Mouse (Mus musculus) liver, embryonic 12.5 days (tissue): ENCODE results near the gene Obsl1. TPM values are rescaled to one million over a fixed set of nuclear protein-coding genes. Genes with fewer than 3 reads are reported as not detected.

ENCODE experiments used
- ATAC-seq: fragments of 200-750 bp; cut with Nextera tagmentation; 2 replicates; pipeline ENCODE4 v1.8.0; 2017; ENCODE audit warnings: moderate number of reproducible peaks, mild to moderate bottlenecking, moderate library complexity
- H3K27ac ChIP-seq: fragments of 300-500 bp; sonication (generic); 2 replicates; pipeline ENCODE4 v1.5.1; 2016; ENCODE audit warnings: mild to moderate bottlenecking
- H3K27me3 ChIP-seq: fragments of 300-500 bp; sonication (generic); replicated peaks from 2 replicates; pipeline ENCODE4 v1.6.1; 2016; ENCODE audit warnings: mild to moderate bottlenecking, moderate library complexity
- H3K36me3 ChIP-seq: fragments of 300-500 bp; sonication (generic); 2 replicates; pipeline ENCODE4 v1.6.1; 2016; ENCODE audit warnings: mild to moderate bottlenecking, moderate library complexity
- H3K4me1 ChIP-seq: fragments of 300-500 bp; sonication (generic); 2 replicates; pipeline ENCODE4 v1.6.1; 2016
- H3K4me2 ChIP-seq: fragments of 300-500 bp; sonication (generic); 2 replicates; pipeline ENCODE4 v1.6.1; 2016; ENCODE audit warnings: mild to moderate bottlenecking, moderate library complexity
- H3K4me3 ChIP-seq: fragments of 300-500 bp; sonication (generic); 2 replicates; pipeline ENCODE4 v1.5.1; 2016; ENCODE audit warnings: mild to moderate bottlenecking, moderate library complexity
- H3K9ac ChIP-seq: fragments of 300-500 bp; sonication (generic); 2 replicates; pipeline ENCODE4 v1.6.1; 2016; ENCODE audit warnings: mild to moderate bottlenecking, moderate library complexity
- H3K9me3 ChIP-seq: fragments of 300-500 bp; sonication (generic); replicated peaks from 2 replicates; pipeline ENCODE4 v1.6.1; 2016; ENCODE audit warnings: mild to moderate bottlenecking, moderate library complexity
- WGBS: fragments of 180-500 bp; shearing (Covaris S2); methylation state at CpG from one replicate; pipeline ENCODE4 v1.1.7; 2016; ENCODE audit not compliant: insufficient replicate concordance; 5-methylcytosine and 5-hydroxymethylcytosine counted together
- polyA plus RNA-seq: library from polyadenylated mRNA; unstranded; fragments of >200 nt; fragmentation: Nextera tagmentation; extraction: Ambion mirVana; gene quantifications from 2 replicates; pipeline ENCODE4 v1.2.1, GENCODE M21; 2016

The Obsl1 gene
- polyA plus RNA-seq, 1 experiment from 2014 or later: 27.9 TPM

DNA sequence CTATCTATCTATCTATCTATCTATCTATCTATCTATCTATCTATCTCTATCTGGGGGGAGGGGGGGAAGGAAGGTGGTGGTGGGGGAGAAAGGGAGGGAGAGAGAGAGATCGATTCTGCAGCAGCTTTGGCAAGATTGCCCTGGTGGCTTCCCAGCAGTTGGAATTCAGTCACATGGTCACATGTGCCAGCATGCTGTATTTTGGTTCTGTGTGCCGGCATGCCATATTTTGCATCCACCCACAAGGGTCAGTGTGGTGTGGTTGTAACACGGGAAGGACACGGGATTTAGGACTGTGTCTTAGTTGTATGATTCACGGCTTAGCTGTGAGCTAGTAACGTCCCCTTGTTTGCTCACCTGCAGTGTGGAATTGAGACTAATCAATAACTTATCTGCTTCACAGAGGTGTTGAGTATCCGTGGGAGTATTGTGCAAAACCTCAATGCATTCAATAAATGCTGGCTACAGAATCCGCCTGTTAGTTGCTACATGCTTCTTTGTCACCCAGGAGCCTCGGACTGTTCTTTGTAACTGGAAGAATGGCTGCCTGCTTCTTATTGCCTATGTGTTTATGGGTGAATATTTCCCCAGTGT is 32.4 kb upstream of the Obsl1 start:
- H3K27ac ChIP-seq: no peak overlapping the region
- H3K9ac ChIP-seq: no peak overlapping the region
- 63% methylated on average over 9 of the region's 9 CpGs for WGBS
- no peak overlapping the region for H3K4me2 ChIP-seq
- no peak for ATAC-seq
- no peaks in the 10 kb centered on the region for H3K27me3 ChIP-seq
- no peaks in the 10 kb centered on the region for H3K9me3 ChIP-seq
- H3K4me1 ChIP-seq: no peaks in the 10 kb centered on the region
- H3K4me3 ChIP-seq: no peak overlapping the region
- peaks cover 26% of the 10 kb centered on the region for H3K36me3 ChIP-seq

GRCm38 (mm10) chr1:75537587-75537986 is 31.3 kb upstream of the Obsl1 start:
- 64% methylated on average over 2 of the region's 2 CpGs for WGBS
- no peaks in the 10 kb centered on the region for H3K27me3 ChIP-seq
- no peak overlapping the region for H3K27ac ChIP-seq
- no peak overlapping the region for H3K4me3 ChIP-seq
- no peak for ATAC-seq
- H3K36me3 ChIP-seq: peaks cover 34% of the 10 kb centered on the region
- H3K9me3 ChIP-seq: no peaks in the 10 kb centered on the region
- H3K4me2 ChIP-seq: no peak overlapping the region
- H3K9ac ChIP-seq: no peak overlapping the region
- H3K4me1 ChIP-seq: no peaks in the 10 kb centered on the region

DNA sequence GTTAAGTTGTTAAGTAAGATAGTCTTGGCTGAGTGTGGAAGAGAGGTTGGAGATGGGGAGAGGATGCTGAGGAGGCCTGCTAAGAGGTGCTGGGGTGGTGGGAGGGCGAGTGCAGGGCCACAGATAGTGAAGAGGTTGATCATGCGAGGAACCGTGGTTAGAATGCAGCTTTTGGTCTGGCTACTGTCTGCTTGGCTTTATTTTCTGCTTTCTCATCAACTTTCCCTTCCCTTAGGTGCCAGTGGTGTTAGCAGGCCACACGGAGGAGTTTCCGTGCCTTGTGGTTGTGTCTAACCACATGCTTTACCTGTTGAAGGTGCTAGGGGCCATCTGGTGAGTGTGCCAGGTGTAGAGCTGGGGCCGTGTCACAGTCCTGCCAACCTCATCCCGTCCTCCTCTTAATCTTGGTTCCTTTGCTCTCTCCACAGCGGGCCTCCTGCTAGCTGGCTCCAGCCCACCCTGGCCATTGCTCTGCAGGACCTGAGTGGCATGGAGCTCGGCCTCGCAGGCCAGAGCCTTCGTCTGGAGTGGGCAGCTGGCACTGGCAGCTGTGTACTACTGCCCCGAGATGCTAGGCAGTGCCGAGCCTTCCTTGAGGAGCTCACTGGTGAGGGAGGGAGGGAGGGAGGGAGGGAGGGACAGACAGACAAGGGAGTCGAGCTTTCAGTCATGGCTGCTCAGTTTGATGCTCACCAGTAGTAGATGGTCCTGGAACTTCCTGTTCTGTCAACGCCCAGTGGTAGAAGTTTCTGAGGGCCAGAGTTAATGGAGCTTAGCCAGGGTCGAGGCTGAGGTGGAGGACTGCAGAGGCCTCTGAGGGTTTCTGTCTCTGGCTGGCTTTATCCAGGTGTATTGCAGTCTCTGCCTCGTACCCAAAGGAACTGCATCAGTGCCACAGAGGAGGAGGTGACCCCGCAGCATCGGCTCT is 27.3 kb upstream of the Obsl1 start:
- Histone ChIP-seq H3K4me1 (no peaks in the 10 kb centered on the region), H3K9ac (no peak overlapping the region), H3K36me3 (peaks cover 48% of the 10 kb centered on the region), H3K9me3 (no peaks in the 10 kb centered on the region), H3K4me3 (no peak overlapping the region), H3K27ac (no peak overlapping the region), H3K27me3 (no peaks in the 10 kb centered on the region), H3K4me2 (no peak overlapping the region)
- no peak for ATAC-seq
- WGBS: 75% methylated on average over 19 of the region's 19 CpGs

GRCm38 (mm10) chr1:75532280-75533172 is 26.3 kb upstream of the Obsl1 start:
- peaks cover 55% of the 10 kb centered on the region for H3K36me3 ChIP-seq
- H3K4me1 ChIP-seq: no peaks in the 10 kb centered on the region
- no peak overlapping the region for H3K9ac ChIP-seq
- no peaks in the 10 kb centered on the region for H3K9me3 ChIP-seq
- 72% methylated on average over 19 of the region's 19 CpGs for WGBS
- no peak overlapping the region for H3K27ac ChIP-seq
- no peak overlapping the region for H3K4me2 ChIP-seq
- no peaks in the 10 kb centered on the region for H3K27me3 ChIP-seq
- no peak overlapping the region for H3K4me3 ChIP-seq
- no peak for ATAC-seq

DNA sequence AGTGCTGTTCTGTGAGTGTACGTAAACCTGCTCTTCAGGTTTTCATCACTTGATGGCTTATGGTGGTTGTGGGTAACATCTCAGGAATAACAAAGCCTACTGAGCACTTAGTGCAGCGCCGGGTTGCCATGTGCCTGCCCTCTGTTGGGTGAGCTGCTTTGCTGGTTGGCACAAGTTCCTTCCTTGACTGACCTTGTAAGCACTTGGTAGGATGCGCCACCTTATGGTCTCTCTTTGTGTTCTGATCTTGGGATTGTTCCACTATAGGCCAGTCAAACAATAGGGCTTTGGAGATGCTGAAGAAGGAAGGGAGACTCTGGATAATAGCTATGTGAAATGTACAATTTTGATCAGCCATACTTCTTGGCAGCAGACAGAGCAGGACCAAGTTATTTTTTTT is 24.3 kb upstream of the Obsl1 start:
- no peak overlapping the region for H3K9ac ChIP-seq
- peaks cover 60% of the 10 kb centered on the region for H3K36me3 ChIP-seq
- WGBS: 76% methylated on average over 4 of the region's 4 CpGs
- no peaks in the 10 kb centered on the region for H3K4me1 ChIP-seq
- no peak overlapping the region for H3K4me3 ChIP-seq
- no peak overlapping the region for H3K4me2 ChIP-seq
- no peak overlapping the region for H3K27ac ChIP-seq
- no peaks in the 10 kb centered on the region for H3K27me3 ChIP-seq
- no peaks in the 10 kb centered on the region for H3K9me3 ChIP-seq
- ATAC-seq: no peak

GRCm38 (mm10) chr1:75524679-75525078 is 18.4 kb upstream of the Obsl1 start:
- Histone ChIP-seq H3K4me3 (no peak overlapping the region), H3K9ac (no peak overlapping the region), H3K9me3 (no peaks in the 10 kb centered on the region), H3K36me3 (peaks cover 33% of the 10 kb centered on the region), H3K4me1 (peaks cover 20% of the 10 kb centered on the region), H3K4me2 (no peak overlapping the region), H3K27me3 (no peaks in the 10 kb centered on the region), H3K27ac (no peak overlapping the region)
- WGBS: 68% methylated on average over 7 of the region's 7 CpGs
- no peak for ATAC-seq

DNA sequence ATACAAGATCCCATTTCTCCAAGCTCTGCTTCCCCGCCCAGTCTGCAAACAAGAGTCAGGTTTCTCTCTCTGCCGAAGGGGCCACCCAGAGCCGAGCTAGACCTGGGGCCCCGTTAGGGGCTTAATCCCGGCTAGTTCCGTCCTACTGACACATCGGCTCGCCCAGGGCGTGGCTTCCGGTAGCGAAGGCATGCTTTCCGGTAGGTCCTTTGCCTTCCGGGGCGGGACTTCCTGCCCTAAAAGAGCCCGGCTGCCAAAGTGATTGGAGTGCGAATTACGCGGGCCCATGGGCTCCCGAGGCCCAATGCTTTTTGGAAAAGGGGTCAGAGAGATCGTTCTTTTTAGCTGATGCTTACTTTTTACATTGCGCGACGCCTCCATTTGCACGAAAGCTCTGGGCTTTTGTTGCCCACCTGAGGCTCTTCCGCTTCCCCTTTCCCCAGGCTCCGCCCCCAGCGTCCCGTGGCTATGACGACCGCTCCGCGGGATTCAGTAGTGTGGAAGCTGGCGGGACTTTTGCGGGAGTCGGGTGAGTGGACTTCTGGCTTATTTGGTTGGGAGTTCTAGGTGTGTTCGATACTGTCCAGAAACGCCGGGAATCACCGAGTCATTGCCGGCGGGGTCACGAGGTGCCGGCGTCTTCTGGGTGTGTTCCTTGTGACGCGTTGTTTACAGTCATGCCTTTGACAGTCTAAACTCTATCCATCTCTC is 15.2 kb upstream of the Obsl1 start, which contains the start of gene Stk11ip:
Gene Stk11ip, plus strand, starts transcription at position 209 of the 711 bp plus-strand sequence.
- WGBS: under 1% methylated on average over 46 of the region's 46 CpGs
- no peaks in the 10 kb centered on the region for H3K27me3 ChIP-seq

DNA sequence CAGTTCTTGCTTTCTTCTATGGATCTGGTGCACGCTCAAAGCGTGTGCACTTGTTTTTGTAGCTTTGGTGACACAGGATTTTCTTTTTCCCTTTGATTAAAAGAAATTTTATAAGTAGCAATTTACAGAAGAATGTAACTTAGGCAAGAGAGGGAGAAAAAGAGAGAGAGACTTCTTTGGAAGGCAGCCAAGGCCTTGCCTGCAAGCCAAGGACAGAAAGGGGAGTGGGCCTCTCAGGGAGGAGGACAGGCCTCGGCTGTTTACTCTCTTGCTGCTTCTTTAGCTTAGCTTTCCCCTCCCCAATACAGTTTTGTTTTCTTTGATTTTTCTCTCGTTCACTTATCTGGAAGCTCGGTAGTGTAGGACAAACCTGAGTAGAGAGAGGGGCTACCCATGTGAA is 13.3 kb upstream of the Obsl1 start:
- H3K9ac ChIP-seq: no peak overlapping the region
- H3K27ac ChIP-seq: no peak overlapping the region
- H3K36me3 ChIP-seq: no peaks in the 10 kb centered on the region
- no peak overlapping the region for H3K4me3 ChIP-seq
- H3K4me1 ChIP-seq: peaks cover 23% of the 10 kb centered on the region
- no peaks in the 10 kb centered on the region for H3K9me3 ChIP-seq
- no peak overlapping the region for H3K4me2 ChIP-seq
- WGBS: 59% methylated on average over 5 of the region's 5 CpGs
- no peaks in the 10 kb centered on the region for H3K27me3 ChIP-seq
- no peak for ATAC-seq

More for the DNA sequence above, 15.2 kb upstream of the Obsl1 start, which contains the start of gene Stk11ip:
- Histone ChIP-seq H3K36me3 (peaks cover 13% of the 10 kb centered on the region), H3K4me2 (peak within 1 kb of the TSS; percentile 75), H3K4me3 (peak within 1 kb of the TSS; percentile 73), H3K4me1 (peaks cover 20% of the 10 kb centered on the region), H3K27ac (peak within 1 kb of the TSS; percentile 87), H3K9me3 (no peaks in the 10 kb centered on the region), H3K9ac (peak within 1 kb of the TSS; percentile 64)
- peak; percentile 98 for ATAC-seq

- H3K9me3 ChIP-seq: no peaks in the 10 kb centered on the region
- 73% methylated on average over 4 of the region's 4 CpGs for WGBS
- no peak overlapping the region for H3K27ac ChIP-seq
These were observed 12.2 kb upstream of the Obsl1 start for GRCm38 (mm10) chr1:75518427-75518826.

DNA sequence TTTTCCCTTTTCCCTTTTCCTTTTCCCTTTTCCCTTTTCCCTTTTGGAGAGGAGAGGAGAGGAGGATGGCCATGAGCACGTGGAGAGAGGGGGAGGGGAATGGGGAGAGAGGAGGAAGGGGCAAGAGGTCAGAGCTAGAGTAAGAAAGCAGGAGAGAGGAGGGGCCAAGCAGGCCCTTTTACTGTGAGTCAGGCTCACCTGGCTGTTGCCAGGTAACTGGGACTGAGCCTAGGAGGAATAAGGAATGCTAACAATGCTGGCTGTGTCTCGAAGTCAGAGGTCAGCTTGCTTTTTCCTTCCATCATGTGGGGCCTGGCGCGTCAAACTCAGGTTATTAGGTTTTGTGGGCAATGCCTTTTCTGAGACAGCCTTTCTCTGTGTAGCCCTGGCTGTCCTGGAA is 11.7 kb upstream of the Obsl1 start:
- H3K36me3 ChIP-seq: no peaks in the 10 kb centered on the region
- no peak overlapping the region for H3K4me3 ChIP-seq
- ATAC-seq: no peak
- H3K4me1 ChIP-seq: peaks cover 23% of the 10 kb centered on the region
- no peak overlapping the region for H3K27ac ChIP-seq
- H3K4me2 ChIP-seq: no peak overlapping the region
- H3K9ac ChIP-seq: no peak overlapping the region
- no peaks in the 10 kb centered on the region for H3K9me3 ChIP-seq
- 48% methylated on average over 4 of the region's 4 CpGs for WGBS
- no peaks in the 10 kb centered on the region for H3K27me3 ChIP-seq

More at GRCm38 (mm10) chr1:75518427-75518826, 12.2 kb upstream of the Obsl1 start:
- peaks cover 23% of the 10 kb centered on the region for H3K4me1 ChIP-seq
- H3K27me3 ChIP-seq: no peaks in the 10 kb centered on the region
- H3K9ac ChIP-seq: no peak overlapping the region
- ATAC-seq: no peak
- no peaks in the 10 kb centered on the region for H3K36me3 ChIP-seq
- no peak overlapping the region for H3K4me2 ChIP-seq
- no peak overlapping the region for H3K4me3 ChIP-seq

DNA sequence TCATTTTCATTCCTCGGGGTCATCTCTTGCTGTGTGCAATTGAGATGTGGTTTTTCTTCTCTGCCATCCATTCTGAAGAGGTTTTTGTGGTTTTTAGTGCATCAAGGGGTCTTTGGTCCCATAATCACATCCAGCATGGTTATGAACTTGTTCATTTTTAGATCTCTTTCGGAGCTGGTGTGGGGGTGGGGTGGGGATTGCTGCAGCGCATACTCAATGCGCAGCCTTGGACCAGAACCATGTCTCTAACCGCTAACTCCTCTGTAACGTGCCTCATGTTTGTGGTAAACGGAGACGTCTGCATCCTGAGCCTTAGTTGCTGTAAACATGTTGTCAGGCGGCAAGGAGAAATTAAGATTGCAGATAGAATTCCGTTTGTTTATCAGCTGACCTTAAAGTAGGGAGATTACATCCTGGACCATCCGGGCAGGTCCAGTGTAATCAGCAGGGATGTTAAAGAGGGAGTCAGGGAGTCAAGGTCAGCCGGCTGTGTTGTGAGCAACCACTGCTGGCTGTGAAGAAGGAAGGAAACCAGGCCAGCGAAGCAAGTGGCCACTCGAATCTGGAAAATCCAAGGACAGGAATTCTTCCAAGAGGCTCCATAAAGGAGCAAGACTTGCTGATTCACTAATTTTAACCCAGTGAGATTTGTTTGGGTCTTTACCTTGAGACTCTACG is 10.6 kb upstream of the Obsl1 start:
- Histone ChIP-seq H3K4me2 (no peak overlapping the region), H3K36me3 (no peaks in the 10 kb centered on the region), H3K4me1 (peaks cover 16% of the 10 kb centered on the region), H3K27me3 (0 out of 2 replicates have a peak, but pooled peaks cover 2% of the 10 kb centered on the region), H3K9ac (no peak overlapping the region), H3K9me3 (no peaks in the 10 kb centered on the region), H3K27ac (no peak overlapping the region), H3K4me3 (no peak overlapping the region)
- 57% methylated on average over 15 of the region's 15 CpGs for WGBS
- ATAC-seq: no peak
